Mouse (Mus musculus): ENCODE data around the gene Mau2.
A peak's percentile ranks its signal among the peaks of the same experiment; 100 is the strongest.
"Not testable (repeated sequence)": the region's sequence is repeated elsewhere in the genome, so short reads cannot be mapped to it uniquely, and the experiment has no call there.

Gene Mau2

DNA sequence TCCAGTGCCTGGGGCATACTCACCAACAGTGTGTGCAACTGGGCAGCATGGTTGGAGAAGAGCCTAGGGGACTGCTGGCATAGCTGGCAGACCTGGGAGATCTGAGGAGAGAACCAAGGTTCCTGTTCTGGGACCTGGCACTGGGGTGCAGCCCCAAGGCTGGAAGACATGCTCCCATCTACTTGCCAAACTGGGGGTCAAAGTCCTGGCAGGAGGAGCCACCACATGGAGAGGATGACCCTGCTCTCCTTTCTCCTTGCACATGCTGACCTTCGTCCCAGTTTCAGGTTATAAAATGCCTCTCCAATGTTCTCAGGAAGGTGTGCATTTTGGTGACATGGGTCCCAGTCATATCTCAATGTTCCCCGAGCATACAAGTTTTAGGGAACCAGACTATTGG is 16.4 kb downstream of the Mau2 start:
- no peak for DNase-seq (ENCODE audit: low read depth, low spot score)

DNA sequence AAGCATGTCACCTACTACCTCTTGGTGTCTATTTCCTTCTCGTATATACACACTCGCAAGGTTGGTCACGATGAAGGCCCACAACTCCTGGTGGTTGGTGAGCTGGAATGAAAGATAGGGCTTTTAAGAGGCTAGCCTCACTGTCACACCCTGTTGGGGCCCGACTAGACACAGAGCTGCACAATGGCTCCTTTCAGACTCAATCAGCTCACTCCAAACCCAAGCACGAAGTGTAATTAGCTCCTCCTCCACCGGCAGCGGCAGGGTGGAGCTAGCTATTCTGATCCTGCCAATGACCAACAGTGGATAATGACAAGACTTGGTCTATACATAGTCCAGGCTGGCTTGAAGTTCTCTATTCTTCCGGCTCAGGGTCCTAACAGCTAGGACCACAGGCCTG is 18.9 kb downstream of the Mau2 start:
- DNase-seq (ENCODE audit: low read depth, low spot score): no peak

DNA sequence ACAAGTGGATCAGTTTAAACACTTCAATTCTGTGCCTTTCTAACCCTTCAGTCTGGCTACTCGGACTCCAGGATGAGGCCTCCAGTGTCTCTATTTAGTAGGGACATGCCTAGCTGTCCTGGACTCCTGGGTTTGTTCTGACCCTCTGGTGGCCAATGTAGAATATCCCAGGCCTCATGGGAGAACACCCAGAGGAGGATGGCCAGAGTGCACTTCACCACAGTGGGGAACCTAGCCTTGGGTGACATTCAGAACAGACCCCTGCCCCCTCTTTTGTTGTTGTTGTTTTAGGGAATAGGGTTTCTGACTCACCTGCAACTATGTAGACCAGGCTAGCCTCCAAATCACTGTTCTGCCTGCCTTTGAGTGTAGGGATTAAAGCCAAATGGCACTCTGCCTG is 27.5 kb downstream of the Mau2 start:
- no peak for DNase-seq (ENCODE audit: low read depth, low spot score)

DNA sequence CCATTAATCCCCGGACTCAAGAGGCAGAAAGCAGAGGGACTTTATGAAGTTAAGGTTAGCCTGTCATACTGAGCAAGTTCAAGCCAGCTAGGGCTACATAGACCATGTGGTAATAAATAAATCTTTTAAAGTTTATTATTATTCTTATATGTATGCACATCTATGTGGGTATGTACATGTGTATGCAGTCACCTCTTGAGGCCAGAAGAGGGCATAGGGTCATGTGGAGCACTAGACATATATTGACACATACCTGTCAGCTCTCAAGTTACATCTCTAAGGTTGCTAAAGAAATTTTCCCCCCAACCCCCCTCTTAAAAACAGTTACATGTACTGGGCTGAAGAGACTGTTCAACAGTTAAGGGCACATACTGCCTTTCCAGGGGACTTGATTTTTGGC is 29.8 kb downstream of the Mau2 start:
- no peak for DNase-seq (ENCODE audit: low read depth, low spot score)

- DNase-seq (ENCODE audit: low read depth, low spot score): no peak
These were observed 30.2 kb downstream of the Mau2 start for GRCm38 (mm10) chr8:70012350-70012749.

- not testable (repeated sequence) for DNase-seq (ENCODE audit: low read depth, low spot score)
These were observed 31.7 kb downstream of the Mau2 start for GRCm38 (mm10) chr8:70010796-70011195.

DNA sequence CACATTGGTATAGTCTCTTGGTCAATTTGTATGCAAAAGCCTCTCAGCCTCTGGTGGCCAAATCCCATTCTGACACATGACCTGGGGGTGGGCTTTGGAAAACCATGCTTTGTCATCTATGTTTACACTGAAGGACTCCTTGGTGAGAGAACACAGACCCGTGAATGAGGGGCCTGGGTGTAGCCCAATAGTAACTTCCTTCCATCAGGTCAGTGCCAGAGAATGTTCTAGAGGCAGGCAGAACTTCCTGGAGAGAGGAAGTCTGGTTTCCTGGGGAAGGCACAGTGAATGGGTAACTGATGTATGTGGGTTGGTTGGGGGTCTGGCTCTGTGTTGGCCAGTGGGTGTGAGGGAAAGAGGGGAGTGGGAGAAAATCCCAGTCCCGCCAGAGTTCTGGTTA is 37.4 kb downstream of the Mau2 start:
- DNase-seq (ENCODE audit: low read depth, low spot score): no peak

DNA sequence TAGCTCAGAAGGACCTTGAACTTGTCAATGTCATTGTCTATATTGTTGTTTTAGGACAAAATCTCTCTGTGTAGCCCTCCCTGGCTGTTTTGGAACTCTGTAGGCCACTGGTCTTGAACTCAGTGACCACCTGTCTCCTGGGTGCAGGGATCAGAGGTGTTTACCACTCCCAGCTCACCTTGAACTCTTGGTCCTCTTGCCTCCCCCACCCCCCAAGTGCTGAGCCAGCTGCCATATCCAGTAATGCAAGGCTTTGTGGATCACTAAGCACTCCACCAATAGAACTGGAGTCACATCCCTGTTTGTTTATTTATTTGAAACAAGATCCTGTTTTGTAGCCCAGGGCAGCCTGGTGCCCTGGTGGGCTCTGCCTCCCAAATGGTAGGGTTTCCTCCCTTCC is 38.2 kb downstream of the Mau2 start:
- DNase-seq (ENCODE audit: low read depth, low spot score): no peak

GRCm38 (mm10) chr8:70003204-70003657 is 39.3 kb downstream of the Mau2 start:
- DNase-seq (ENCODE audit: low read depth, low spot score): no peak

DNA sequence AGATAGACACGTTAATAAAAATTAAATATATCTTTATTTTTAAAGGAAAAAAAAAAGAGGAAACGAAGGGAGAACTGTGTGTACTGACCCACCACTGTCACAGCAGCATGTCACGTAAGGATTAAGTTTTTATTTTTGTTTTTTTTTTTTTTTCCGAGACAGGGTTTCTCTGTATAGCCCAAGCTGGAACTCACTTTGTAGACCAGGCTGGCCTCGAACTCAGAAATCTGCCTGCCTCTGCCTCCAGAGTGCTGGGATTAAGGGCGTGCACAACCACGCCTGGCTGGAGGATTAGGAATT is 40.7 kb downstream of the Mau2 start:
- DNase-seq (ENCODE audit: low read depth, low spot score): not testable (repeated sequence)

DNA sequence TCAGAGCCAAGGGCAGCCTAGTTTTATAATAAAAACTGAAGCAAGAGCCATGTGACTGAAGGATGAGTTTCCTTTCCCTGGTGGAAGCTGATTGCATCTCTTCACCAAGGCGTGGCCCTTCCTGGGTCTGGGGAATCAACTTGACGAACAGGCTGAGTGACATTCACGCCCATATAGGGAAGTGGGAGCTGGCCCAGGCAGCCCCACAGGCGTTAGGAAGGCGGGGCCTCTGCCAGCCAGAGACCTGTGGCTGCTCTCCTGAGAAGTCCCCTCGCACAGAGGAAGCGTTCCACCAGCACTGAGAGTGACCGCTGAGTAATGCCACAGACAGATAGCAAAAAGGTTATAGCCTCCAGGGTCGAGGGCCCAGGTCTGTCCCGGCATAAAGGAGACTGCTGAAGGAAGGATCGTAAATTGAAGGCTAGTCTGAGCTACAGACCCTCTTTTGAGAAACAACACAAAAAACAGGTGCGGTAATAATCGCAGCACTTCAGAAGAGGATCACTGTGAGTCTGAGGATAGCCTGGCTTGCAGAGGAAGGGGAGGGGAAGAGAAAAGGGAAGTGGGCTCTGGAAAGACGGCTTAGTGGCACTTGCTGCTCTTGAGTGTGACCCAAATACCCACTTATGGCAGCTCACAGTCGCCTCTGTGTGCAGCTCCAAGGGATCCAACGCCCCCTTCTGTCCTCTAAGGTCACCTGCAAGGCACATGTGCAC is 41.2 kb downstream of the Mau2 start:
- peak; percentile 40 for DNase-seq (ENCODE audit: low read depth, low spot score)

GRCm38 (mm10) chr8:70000226-70000625 is 42.3 kb downstream of the Mau2 start:
- DNase-seq (ENCODE audit: low read depth, low spot score): no peak

- no peak for DNase-seq (ENCODE audit: low read depth, low spot score)
These were observed 43.3 kb downstream of the Mau2 start for GRCm38 (mm10) chr8:69999236-69999635.

DNA sequence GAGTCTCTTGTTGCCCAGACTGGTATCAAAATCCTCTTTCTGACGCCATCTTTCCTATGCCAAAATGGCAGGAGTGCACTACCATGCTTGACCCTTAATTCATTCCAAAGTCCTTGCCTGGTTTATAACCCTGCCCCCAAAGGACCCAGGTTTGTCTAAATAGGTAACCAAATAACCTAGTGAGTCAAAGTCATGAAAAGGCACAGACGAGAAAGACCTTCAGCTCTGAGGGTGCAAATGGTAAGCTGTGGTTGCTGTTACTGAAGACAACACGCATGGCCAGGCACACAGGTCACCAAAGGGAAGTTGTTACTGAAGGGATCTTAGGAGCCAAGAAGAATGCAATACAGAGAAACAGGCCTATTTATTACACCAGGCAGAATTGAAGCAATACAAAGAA is 43.8 kb downstream of the Mau2 start:
- no peak for DNase-seq (ENCODE audit: low read depth, low spot score)

GRCm38 (mm10) chr8:69996589-69997285 is 45.8 kb downstream of the Mau2 start:
- no peak for DNase-seq (ENCODE audit: low read depth, low spot score)

DNA sequence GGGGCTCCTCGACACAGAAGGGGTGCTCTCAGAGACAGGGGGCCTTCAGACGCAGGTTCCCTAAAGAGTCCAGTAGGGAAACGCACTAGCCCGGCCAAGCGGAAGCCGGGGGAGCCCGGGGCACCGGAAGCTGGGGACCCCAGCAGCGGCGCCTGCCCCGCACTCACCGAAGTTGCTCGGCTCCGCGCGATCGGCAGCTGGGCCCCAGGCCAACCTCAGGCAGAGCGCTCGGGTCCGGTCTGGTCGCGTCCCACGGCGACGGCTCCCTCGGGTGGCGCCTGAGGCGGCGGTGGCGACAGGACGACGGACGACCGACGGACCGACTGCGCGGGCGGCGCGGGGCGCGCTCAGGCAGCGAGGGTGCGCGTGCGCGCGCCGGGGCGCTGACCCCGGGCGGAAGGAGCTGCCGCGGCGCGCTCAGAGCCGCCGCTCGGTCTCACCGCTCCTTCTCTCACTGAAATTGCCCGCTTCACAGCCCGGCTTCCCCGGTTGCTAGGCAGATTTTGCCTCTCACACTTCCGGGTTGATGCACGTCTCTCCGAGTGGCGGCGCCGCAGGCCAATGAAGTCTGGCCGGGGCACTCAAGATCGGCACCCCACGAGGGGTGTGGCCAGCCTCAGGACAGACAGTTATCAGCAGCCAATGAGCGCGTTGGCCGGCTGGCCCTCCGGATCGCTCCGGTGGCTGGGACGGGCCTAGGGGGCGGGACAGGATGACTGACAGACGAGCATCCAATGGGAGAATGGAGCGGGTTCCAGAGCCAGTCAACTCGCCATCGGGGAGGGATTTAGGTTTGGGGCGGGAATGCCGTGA is 46.6 kb downstream of the Mau2 start, which contains the start of gene Gatad2a:
Gatad2a (minus strand) TSS at position 609 of the 813 bp plus-strand sequence.
- peak; percentile 99 for DNase-seq (ENCODE audit: low read depth, low spot score)

DNA sequence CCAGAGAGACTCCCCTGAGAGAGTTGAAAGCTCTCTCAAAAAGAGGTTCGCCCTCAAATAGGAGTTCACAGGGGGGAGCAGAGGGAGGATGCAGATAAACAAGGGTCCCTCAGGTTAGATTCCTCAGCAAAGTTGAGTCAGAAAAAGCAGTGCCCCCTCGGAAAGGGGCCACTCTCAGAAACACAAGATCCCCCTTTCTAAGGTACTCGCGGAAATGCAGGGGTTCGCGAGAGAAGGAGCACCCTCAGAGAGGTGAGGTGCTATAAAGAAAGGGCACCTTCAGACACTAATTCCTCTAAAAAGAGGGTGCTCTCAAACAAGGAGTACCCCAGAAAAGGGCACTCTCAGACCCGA is 47.1 kb downstream of the Mau2 start:
- DNase-seq (ENCODE audit: low read depth, low spot score): no peak

DNA sequence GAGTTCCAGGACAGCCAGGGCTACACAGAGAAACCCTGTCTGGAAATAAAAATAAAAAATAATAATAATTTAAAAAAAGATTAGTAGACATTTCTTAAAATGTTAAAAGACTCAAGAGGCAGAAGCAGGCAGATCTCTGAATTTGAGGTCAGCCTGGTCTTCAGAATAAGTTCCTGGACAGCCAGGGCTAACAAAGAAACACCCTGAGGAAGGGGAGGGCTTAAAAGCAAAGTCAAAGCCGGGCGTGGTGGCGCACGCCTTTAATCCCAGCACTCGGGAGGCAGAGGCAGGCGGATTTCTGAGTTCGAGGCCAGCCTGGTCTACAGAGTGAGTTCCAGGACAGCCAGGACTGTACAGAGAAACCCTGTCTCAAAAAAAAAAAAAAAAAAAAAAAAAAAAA is 53.6 kb downstream of the Mau2 start:
- not testable (repeated sequence) for DNase-seq (ENCODE audit: low read depth, low spot score)

- no peak for DNase-seq (ENCODE audit: low read depth, low spot score)
These were observed 54.8 kb downstream of the Mau2 start for GRCm38 (mm10) chr8:69987744-69988143.

- DNase-seq (ENCODE audit: low read depth, low spot score): no peak
These were observed 57.5 kb downstream of the Mau2 start for GRCm38 (mm10) chr8:69984876-69985553.

DNA sequence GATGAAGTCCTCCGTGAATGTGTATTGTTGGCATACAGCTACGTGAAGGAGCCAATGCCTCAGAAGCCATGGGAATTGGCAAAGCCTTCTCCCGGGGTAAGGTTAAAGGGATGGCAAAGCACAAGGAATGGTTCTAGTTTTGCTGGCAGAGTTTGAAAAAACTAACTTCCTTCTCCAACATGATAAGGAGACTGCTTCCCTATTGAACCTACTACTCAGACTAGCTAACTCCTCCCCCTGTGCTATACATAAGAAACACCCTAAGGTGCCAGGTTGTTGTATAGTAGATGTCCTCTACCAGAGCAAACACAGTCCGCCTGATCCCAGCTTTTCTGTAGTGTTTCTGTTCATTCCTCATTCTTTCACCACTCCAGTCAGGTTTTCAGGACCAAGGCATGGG is 64.1 kb downstream of the Mau2 start:
- DNase-seq (ENCODE audit: low read depth, low spot score): no peak

- DNase-seq (ENCODE audit: low read depth, low spot score): no peak
These were observed 67.7 kb downstream of the Mau2 start for GRCm38 (mm10) chr8:69974806-69975205.

All from forelimb bud, embryonic 11.5 days (tissue).